Mouse (Mus musculus) embryo, embryonic 9.5 days (tissue): Measurements from ENCODE around the gene Arih1.

Experiments used
- DNase-seq: peaks from one replicate; pipeline ENCODE4 v3.0.0-alpha.2; 2017; ENCODE audit errors: extremely low spot score

The Arih1 gene

DNA sequence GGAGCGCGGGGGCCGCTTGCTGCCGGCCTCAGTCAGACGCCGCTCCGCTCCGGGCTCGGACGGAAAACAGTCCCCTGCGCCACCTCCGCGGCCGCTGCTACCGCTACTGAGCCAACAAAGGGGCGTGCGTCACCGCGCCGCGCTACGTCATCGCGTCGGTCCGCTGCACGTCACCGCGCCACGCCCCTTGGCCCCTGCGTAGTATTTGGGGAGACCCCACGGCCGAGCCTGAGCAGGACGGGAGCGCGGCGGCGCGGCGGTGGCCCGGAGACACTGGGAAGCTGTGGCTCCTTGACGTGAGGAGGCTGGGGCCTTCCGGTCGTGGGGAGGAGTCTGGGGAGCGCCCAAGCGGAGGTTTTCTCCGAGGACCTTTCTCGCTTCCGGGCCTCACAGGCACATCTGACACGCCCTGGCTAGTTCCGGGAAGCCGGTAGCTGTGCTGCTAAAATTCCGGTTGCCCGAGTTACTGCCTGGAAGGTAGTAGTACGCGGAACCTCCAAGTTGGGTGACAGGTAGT is at the start of gene Arih1:
Arih1 (minus strand) TSS at position 70 of the 517 bp plus-strand sequence.
- DNase-seq: peak; percentile 99

DNA sequence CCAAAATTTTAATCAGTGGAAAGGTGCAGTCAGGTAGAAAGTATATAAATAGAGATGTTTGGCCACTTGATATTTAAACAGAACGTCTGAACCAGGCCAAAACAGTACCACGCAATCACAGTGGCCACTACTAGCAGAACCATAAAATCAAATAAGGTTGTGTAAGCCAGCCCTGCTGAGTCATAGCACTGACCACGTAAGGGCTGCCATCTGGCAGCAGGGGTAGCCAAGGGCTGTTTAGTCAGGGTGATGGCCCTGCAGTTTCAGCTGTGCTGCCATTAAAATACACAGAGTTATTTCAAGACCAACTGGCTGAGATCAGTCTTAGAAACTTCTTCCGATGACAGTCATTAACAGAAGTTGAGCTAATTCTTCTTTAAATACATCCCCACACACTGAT is 47.5 kb upstream of the Arih1 start:
- DNase-seq: no peak

DNA sequence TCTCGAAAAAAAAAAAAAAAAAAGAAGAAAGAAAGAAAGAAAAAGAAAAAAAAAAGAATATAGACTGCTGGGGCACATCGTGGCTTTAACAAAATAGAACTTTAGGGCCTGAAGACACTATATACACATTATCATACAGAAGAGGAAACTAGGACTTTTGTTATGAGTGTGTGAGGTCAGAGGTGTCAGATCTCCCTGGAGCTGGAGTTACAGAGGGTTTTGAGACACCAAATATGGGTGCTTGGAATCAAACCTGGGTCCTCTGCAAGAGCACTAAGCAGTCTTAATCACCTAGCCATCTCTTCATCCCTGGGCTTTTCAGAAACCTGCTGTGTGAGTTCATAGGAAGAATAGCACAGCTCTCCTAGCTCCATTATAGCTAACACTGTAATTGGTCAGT is 47.0 kb upstream of the Arih1 start:
- no peak for DNase-seq

DNA sequence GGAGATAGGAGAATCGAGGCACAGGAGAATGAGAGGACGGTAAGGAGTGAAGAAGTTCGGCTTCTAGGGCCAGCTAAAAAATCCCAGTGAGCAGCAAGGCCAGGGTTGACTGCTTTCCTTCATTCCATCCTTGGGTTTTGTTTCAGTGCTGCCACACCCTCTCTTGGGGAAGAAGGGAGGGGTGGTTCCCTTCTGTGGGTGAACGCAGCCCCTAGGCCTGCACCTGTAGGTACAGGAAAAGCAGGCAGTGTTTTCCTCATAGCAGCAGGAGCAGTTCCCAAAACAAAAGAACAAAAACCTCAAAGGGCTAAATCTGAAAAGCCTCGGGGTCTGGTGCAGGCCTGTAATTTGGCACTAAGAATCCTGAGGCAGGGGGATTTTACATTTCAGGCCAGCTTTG is 45.2 kb upstream of the Arih1 start:
- DNase-seq: no peak

DNA sequence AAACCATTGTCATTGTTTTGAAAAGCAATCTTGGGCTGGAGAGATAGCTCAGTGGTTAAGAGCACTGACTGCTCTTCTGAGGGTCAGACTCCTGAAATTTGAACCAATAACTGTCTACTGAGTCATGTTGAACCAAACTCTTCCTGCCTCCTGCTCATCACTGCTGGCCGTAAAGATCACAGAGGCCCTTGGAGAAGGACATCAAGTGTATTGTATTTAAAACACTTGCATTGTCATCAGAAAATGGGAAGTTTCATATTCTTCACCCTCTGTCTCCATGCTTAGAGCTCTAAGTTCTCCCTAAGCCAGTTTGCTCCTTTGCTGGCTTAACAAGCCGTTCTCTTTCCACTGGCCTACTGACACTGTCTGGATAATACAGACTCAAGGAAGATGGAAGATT is 41.9 kb upstream of the Arih1 start:
- no peak for DNase-seq

DNA sequence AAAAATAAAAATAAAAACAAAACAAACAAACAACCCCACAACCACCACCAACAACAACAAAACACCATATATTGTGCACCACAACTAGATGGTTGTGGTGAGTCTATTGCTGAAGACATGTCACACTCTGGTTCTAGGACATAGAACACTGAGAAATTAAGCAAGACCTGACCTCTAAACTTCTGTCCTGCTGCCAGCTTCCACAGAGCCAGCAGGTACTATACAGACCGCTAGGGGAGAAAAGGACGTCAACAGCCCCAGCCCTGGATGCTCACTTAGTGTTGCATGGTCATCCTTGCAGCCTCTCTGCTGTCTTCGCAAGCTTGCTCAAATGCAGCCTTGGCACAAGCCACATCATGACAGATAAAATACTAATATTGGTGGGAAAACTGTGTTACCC is 41.2 kb upstream of the Arih1 start:
- no peak for DNase-seq

DNA sequence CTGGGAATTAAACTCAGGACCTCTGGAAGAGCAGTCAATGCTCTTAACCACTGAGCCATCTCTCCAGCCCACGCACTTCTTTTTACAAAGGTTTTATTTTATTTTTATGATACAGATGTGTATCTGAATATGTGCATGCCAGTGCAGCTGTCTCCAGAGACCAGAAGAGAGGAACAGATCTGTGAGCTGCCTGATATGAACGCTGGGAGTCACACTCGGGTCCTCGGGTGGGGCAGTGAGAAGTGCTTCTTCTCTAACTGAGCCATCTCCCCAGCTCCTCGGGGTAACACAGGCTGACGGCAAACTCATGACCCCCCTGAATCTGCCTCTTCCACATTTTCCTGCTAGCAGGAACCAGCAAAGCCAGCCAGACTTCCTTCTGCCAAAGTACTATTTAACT is 40.3 kb upstream of the Arih1 start:
- no peak for DNase-seq

DNA sequence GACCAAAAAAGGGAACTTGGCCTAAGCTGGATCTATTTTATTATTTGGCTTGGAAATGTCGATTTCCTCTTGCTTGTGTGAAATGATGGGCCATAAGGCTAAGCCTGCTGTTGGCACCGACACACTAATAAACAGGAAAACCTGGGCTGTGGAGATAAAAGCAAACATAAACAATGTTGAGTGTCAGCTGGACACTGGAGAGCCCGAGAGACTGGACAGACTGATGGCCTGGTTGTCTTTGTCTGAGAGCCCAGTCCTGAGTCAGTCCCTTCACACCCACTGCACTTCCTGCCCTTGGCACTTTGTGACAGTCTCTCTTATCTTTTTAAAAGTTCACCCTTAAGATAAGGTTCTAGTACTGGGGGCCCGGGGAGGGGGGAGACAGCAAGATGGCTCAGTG is 36.5 kb upstream of the Arih1 start:
- DNase-seq: no peak

DNA sequence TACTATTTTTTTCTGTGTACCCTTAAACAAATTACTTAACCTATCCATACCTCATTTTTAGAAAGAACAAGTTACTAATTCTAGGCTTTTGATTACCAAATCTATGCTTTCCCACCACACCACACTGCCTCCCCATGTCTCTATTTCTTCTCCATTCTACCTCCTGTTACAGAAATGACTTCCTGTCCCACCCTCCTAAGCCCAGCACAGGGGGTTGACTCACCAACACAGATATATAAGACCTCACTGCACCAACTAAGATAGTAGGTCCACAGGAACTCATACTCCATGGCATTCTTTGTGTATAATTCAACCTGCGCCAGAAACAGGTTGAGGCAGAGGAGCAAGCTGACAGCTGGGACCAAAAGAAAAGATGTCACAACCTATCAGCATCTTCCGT is 33.0 kb upstream of the Arih1 start:
- no peak for DNase-seq

DNA sequence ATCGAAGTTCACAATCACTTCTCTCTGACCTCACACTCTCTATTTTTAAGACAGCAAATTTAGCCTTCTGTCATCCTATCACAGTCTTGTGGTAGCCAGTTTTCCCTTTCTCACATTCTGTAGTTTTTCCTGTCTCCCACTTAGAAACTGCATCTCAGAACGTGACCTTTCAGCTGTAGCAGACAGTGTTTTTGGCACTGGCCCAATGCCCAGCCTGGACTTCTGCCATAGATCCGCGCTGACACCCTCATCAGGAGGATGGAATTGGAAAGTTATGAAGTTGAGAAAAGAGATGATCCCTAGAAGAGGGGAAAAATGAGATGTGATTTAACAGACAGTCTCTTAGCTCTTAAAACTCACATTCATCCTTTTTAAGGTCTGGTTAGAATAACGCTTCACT is 32.6 kb upstream of the Arih1 start:
- DNase-seq: no peak

DNA sequence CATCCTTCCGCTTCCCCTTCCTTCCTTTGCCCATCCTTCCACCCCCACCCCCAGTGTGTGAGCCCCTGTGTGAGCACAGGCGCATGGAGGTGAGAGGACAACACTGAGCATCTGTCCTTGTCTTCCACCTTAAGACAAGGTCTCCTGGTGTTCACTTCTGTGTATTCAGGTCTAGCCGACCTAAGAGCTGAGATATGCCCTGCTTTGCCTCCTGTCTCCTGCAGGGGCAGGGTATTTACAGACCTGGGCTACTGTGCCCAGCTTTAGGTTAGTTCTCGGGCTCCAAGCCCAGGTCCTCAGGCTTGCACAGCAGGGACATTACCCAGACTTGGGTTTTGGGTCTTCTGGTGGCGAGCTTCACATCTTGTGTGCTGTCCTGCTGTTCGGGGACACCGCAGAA is 30.7 kb upstream of the Arih1 start:
- no peak for DNase-seq

DNA sequence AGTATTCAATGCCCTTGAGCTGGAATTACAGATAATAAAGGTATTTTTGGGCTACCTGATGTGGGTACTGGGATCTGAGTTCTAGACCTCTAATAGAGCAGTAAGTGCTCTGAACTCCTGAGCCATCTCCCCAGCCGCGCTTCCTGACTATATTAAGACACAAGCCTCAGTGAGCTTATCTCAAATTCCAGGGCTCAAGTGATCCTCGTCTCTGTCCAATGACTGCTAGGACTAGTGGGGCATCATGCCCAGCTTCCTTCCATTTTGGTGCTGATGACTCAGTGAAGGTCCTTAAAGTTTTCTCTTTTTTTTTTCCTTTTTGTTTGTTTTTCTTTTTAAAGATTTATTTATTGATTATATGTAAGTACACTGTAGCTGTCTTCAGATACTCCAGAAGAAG is 28.7 kb upstream of the Arih1 start:
- no peak for DNase-seq

DNA sequence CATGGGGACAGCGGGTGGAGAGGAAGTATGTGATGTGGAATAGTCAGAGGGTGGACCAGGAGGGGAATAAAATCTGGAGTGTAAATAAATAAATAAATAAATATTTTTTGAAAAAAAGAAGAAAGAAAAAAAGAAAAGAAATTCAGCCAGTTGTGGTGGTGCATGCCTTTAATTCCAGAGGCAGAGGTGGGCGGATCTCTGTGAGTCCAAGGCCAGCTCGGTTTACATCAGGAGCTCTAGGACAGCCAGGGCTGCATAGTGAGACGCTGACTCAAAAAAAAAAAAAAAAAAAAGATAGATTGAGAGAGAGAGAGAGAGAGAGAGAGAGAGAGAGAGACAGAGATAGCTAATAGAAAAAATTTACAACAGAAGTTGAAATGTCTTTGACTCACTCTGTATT is 26.0 kb upstream of the Arih1 start:
- DNase-seq: no peak

DNA sequence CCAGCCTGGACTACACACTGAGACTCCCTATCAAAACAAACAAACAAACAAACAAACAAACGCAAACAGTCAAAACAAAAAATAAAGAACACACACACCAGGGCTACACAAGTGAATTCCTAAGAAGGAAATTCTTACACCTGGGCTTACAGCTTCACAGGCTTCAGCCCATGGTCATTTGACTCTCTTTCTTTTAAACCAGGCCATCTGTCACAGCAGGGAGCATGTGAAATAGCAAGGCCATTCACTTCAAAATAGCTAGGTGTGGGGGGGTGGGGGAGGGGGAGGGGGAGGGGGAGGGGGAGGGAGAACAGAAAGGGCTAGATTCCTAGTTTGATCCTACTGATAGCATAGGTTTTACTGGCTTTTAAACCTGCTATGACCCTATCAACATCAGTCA is 21.7 kb upstream of the Arih1 start:
- DNase-seq: no peak

DNA sequence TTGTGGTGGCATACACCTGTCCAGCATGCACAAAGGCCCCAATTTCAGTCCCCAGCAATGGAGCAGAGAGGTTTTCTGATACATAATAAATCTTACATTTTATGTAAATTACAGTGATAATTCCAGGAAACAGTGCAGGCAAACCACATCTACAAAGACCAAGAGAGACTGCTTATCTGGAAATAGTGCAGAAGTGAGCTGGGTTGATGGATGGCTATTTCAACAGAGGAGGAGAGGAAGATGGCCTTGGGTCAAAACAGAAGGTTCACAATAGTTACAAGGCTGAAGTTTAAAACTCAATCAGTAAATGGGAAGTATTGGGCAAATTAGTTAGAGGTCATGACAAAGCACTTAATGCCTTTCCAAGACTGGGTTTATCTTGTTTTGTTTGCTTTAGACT is 913 bp upstream of the Arih1 start:
- DNase-seq: no peak

DNA sequence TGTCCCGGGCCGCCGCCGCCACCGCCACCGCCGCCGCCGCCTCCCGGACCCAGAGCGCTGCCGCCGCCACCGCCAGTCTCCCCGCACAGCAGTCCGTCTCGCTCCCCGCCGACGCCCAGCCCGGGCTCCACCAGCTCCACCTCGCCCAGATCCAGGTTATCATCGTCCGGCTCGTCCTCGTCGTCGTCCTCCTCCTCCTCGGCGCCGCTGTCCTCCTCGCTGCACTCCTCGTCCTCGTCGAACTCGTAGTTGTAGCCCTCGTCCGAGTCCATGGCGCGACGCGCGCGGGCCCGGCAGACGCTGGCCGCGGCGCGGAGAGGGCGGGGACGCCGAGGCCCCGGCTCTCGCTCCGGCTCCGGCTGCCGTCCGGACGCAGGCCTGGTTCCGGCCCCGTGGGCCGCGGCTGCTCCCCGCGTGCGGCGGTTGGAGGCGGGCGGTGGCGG is 321 bp downstream of the Arih1 start:
- no peak for DNase-seq

DNA sequence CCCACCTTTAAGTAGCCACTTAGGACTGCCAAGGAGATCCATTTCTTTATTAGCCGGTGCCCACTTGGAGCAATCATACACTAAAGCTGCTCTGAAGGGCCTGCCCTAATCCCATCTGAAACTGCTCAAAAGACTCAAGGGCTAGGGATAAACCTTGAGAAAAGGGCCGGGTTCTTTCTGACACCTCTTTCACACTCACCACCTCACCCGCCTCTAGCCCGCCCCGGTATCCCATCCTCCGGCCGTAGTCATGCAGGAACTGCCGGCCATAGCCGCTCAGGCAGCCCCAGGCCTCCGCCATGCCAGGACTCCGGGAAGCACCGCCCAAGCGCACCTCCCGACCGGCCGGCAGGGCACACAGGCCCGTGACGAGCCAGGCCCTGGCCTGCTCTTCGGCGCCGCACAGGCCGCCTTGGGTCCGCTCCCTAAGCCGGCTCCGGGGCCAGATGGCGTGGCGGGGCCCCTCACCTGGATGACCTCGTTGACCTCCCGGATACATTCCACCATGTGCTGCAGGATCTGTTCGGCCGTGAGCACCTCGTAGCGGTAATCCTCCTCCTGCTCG is 825 bp downstream of the Arih1 start:
- peak; percentile 68 for DNase-seq

DNA sequence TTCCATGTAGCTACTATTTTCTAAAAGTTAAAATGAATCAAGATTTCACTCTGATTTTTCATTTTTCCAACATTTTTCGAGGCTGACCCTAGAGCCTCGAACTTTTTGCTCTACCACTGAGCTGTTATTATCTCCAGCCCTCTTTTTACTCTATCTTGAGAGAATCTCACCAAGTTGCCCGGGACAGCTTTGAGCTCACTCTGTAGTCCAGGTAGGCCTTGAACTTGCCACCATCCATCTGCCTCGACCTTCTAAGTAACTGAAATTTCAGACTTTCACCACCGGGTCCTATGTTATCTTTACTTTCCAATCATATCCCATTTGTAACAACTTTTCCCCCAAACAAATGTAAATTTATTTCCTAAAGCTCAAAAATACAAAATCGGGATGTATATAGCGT is 1.7 kb downstream of the Arih1 start:
- peak; percentile 6 for DNase-seq

DNA sequence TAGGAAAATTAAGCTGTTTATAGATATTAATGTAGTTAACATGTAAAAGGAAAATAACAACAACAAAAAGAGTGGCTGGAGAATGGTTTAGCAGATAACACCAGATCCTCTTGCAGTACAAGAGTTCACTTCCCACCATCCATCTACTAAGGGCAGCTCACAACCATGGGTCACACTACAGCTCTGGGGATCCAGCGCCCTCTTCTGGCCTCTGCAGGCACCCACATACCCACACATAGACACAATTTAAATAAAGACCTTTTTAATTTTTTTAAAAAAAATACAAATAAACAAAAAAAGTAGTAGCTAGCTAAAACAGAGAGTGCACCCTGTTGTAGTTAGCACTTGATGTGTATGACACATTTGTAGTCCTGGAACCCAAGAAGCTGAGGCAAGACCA is 4.0 kb downstream of the Arih1 start:
- DNase-seq: peak; percentile 8

DNA sequence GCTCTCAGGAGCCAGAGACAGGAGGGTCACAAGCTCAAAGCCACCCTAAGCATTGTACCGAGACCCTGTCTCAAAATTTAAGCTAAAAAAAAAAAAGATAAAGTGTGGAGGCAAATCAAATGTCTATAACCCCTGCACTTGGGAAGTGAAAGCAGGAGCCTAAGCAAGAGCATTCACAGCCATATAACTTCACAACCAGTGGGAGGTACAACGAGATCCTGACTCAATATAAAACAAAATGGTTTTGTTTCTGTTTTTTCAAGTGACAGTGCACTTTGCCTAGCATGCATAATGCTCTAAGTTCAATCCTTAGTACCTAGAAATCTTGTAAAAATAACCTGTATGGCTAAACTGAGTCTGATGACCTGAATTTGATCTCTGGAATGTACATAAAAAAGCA is 9.8 kb downstream of the Arih1 start:
- no peak for DNase-seq

DNA sequence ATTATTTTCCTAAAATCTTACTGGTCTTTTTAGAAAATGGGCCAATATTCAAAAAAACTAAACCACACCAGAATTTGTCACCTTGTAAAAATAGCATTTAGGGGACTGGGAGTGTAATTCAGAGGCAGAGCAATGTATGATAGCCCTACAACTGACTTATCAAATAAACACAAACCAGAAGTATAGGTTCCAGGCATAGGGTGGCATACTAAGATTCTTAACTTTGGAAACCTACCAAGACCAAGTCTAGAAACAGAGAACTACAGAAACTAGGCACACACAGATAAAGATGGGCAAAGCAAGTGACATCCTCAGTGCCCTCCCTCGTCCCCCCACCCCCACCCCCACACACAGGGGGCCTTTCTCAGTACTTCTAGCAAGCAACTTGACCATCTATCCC is 11.6 kb downstream of the Arih1 start:
- no peak for DNase-seq

DNA sequence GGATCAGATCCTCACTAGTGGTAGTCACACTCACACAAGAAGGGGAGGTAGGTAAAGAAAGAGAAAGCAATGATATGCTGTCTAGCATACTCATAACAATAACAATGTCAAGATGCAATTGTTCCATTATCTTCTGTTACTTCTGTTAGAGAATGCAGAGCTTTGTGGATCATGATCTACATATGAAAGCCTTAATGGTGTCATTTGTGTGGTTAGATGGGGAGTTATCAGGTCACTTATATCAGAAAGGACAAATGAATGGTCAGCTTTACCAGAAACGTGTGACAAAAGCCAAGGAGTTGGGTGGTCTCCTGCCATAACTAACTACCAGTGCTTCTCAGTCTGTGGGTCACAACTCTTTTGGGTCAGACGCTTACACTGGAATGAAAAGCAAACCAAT is 13.2 kb downstream of the Arih1 start:
- no peak for DNase-seq

DNA sequence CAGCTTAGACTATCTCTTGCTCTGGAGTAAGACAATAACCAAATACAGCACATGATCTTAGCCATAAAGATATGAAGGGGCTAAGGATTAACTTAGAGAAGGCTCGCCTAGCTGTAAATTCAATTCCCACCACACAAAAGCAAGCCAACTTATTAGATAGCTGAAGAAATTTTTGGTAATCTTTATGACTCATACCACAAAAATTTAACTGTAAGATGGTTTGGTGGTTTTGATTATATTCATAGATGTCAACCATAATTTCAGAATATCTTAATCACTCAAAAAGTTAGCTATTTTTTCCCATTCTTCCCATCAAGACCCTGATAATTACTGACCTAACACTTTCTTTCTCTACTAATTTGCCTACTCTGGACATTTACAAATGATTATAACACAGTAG is 17.0 kb downstream of the Arih1 start:
- no peak for DNase-seq

DNA sequence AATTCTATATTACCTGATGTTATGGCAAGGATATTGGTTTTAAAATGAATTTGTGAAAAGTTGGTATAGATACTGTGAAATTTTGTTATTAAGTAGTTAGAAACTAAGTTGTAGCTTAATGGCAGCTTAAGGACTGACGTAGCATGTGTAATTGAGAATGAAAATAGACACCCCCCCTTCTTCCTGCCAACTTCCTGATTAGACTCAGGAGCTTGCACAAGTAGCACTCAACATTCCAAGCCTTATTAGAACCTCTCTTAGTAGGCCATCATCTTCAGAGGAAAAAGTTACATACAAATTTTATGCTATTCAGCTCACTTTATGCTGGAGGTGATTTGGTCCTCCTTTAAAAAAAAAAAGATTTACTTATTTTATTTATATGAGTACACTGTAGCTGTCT is 22.1 kb downstream of the Arih1 start:
- no peak for DNase-seq
